Mouse (Mus musculus) E14TG2a.4 (cell line): ENCODE measurements at regions not wholly inside any gene's neighbourhood (a gene's known extent, or its start where the extent isn't known, plus 50 kb on each side); places are given as distances from the start of the nearest gene placed in this dataset.

ENCODE experiments used
- CTCF ChIP-seq: conservative IDR thresholded peaks from 2 replicates; pipeline ENCODE4 v1.5.1; 2014; ENCODE audit warnings: low read length
- POU5F1 ChIP-seq: IDR thresholded peaks from 2 replicates; pipeline ENCODE4 v1.6.1; 2014; ENCODE audit warnings: low read length, borderline replicate concordance

GRCm38 (mm10) chr14:60556541-60556940, 77.3 kb upstream of the Spata13 start:
- TF ChIP-seq CTCF = no peak
- no peak for TF ChIP-seq POU5F1
